Mouse (Mus musculus): ENCODE results near the gene Arhgap33. TPM values are rescaled to one million over a fixed set of nuclear protein-coding genes. Genes with fewer than 3 reads are reported as not detected.
A peak's percentile ranks its signal among the peaks of the same experiment; 100 is the strongest.
"Not testable (repeated sequence)": the region's sequence is repeated elsewhere in the genome, so short reads cannot be mapped to it uniquely, and the experiment has no call there.

The Arhgap33 gene
- polyA plus RNA-seq, 1 experiment from 2014 or later: 10.1 TPM

DNA sequence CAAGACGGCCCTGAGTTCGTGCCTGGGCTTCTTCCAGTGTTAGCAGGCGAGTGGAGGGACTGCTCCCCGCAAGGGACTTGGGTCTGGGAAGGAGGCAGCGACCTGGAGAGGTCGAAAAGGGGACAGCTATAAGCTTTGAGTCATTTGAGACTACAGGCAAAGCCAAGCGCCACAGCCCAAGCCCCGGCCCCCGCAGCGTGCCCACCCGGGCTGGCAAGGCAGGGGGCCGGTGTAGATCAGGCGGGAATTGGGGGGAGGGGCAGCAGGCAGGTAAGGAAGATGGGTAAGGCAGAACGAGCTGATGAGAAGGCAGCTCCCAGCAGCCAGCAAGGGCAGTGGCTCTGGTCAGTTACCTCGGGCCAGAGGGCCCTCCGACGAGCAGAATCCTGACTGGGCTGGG is 8.5 kb downstream of the Arhgap33 start:
- Histone ChIP-seq H3K27ac (ENCODE audit: poor library complexity, severe bottlenecking) (no peak overlapping the region), H3K27me3 (replicated peaks) (peaks cover 26% of the 10 kb centered on the region), H3K4me2 (peak overlapping the region; percentile 27), H3K4me3 (no peak overlapping the region), H3K9me3 (replicated peaks) (no peaks in the 10 kb centered on the region), H3K4me1 (replicated peaks) (peaks cover 12% of the 10 kb centered on the region), H3K36me3 (peaks cover 72% of the 10 kb centered on the region), H3K9ac (peak overlapping the region; percentile 15; the same call in 1 of the 2 replicates)
- WGBS: 22% methylated on average over 17 of the region's 17 CpGs
- no peak for ATAC-seq (ENCODE audit: insufficient number of reproducible peaks, low FRiP score)

DNA sequence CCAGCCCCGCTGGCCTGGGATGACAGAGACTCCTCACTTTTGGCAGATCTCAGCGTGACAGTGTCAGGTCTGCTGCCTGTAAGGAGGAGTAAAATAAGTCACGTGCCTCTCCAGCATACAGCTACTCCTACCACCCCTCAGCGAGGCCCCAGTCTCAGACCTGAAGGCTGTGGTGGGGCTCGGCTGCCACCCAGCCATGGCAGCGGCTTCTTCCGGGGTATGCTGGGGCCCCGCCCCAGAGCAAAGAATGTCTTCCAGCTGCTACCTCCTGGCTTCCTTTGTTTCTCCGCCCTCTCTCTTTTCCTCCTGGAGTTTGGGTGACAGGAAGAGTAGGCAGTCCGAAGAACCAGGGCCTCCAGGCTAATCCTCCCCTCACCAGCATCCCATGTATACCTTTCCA is 8.9 kb downstream of the Arhgap33 start:
- Histone ChIP-seq H3K4me2 (peak overlapping the region; percentile 27), H3K9me3 (replicated peaks) (no peaks in the 10 kb centered on the region), H3K36me3 (peaks cover 72% of the 10 kb centered on the region), H3K9ac (peak overlapping the region; percentile 15; the same call in 1 of the 2 replicates), H3K4me1 (replicated peaks) (peaks cover 12% of the 10 kb centered on the region), H3K27ac (ENCODE audit: poor library complexity, severe bottlenecking) (no peak overlapping the region), H3K4me3 (no peak overlapping the region), H3K27me3 (replicated peaks) (peaks cover 26% of the 10 kb centered on the region)
- no peak for ATAC-seq (ENCODE audit: insufficient number of reproducible peaks, low FRiP score)
- WGBS: 25% methylated on average over 10 of the region's 10 CpGs

DNA sequence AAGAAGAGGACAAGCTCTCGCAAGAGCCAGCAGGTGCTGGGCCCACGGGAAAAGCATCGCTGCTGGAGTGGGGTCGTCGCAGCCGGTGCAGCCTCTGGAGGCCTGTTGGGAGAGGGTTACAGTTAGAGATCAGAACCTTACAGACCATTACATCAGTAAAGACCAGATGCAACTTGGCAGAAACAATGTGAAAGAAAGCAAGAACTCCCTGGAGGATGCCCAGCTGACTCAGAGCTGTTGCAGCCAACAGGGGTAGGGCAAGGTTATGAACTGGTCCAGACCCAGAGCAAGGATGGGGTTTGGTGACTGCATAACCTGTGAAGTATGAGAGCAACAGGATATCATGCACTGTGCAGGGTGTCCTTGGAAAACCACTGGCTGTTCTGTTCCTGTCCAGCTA is 10.4 kb downstream of the Arhgap33 start:
- Histone ChIP-seq H3K9ac (no peak overlapping the region), H3K27me3 (replicated peaks) (peaks cover 22% of the 10 kb centered on the region), H3K4me1 (replicated peaks) (peaks cover 12% of the 10 kb centered on the region), H3K9me3 (replicated peaks) (no peaks in the 10 kb centered on the region), H3K27ac (ENCODE audit: poor library complexity, severe bottlenecking) (no peak overlapping the region), H3K36me3 (peaks cover 59% of the 10 kb centered on the region), H3K4me3 (no peak overlapping the region), H3K4me2 (no peak overlapping the region)
- no peak for ATAC-seq (ENCODE audit: insufficient number of reproducible peaks, low FRiP score)
- WGBS: 68% methylated on average over 6 of the region's 6 CpGs

DNA sequence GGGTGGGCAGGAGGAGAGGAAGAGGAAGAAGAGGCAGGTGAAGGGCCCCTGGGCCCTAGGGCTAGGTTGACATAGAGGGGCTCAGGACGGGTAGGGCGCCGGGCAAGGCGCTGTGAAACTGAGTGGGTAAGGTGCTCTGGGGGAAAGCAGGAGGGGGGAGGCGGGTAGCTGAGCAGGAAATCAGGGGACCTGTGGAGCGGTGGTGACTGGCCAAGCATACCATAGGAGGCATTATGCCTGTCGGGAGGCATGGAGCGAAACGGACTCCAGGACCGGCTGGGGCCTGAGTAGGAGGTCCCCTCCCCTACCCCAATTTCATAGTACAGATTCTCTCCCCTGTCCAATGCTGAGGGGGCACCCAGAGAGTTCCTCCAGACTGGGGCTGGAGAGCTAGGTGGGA is 12.0 kb downstream of the Arhgap33 start:
- ATAC-seq (ENCODE audit: insufficient number of reproducible peaks, low FRiP score): no peak
- H3K27me3 ChIP-seq (replicated peaks): peaks cover 30% of the 10 kb centered on the region
- H3K4me1 ChIP-seq (replicated peaks): peaks cover 12% of the 10 kb centered on the region
- no peak overlapping the region for H3K9ac ChIP-seq
- H3K4me2 ChIP-seq: no peak overlapping the region
- no peaks in the 10 kb centered on the region for H3K9me3 ChIP-seq (replicated peaks)
- 81% methylated on average over 10 of the region's 10 CpGs for WGBS
- H3K4me3 ChIP-seq: no peak overlapping the region
- no peak overlapping the region for H3K27ac ChIP-seq (ENCODE audit: poor library complexity, severe bottlenecking)
- peaks cover 43% of the 10 kb centered on the region for H3K36me3 ChIP-seq

- Histone ChIP-seq H3K4me2 (no peak overlapping the region), H3K27me3 (replicated peaks) (peaks cover 36% of the 10 kb centered on the region), H3K4me1 (replicated peaks) (peaks cover 2% of the 10 kb centered on the region; the same call in 1 of the 2 replicates), H3K9me3 (replicated peaks) (no peaks in the 10 kb centered on the region), H3K4me3 (no peak overlapping the region), H3K27ac (ENCODE audit: poor library complexity, severe bottlenecking) (no peak overlapping the region), H3K9ac (no peak overlapping the region), H3K36me3 (peaks cover 28% of the 10 kb centered on the region)
- 77% methylated on average over 5 of the region's 5 CpGs for WGBS
- ATAC-seq (ENCODE audit: insufficient number of reproducible peaks, low FRiP score): no peak
These were observed 14.0 kb downstream of the Arhgap33 start for GRCm38 (mm10) chr7:30520856-30521255.

- H3K36me3 ChIP-seq: peaks cover 24% of the 10 kb centered on the region
- WGBS: 81% methylated on average over 4 of the region's 4 CpGs
- H3K27me3 ChIP-seq (replicated peaks): peaks cover 41% of the 10 kb centered on the region
- H3K4me2 ChIP-seq: no peak overlapping the region
- H3K9ac ChIP-seq: no peak overlapping the region
- H3K9me3 ChIP-seq (replicated peaks): no peaks in the 10 kb centered on the region
- H3K4me1 ChIP-seq (replicated peaks): no peaks in the 10 kb centered on the region
- no peak overlapping the region for H3K4me3 ChIP-seq
- ATAC-seq (ENCODE audit: insufficient number of reproducible peaks, low FRiP score): no peak
- H3K27ac ChIP-seq (ENCODE audit: poor library complexity, severe bottlenecking): no peak overlapping the region
These were observed 14.5 kb downstream of the Arhgap33 start for GRCm38 (mm10) chr7:30520396-30520795.

GRCm38 (mm10) chr7:30518325-30518724 is 16.5 kb downstream of the Arhgap33 start:
- Histone ChIP-seq H3K4me1 (replicated peaks) (no peaks in the 10 kb centered on the region), H3K27me3 (replicated peaks) (peaks cover 40% of the 10 kb centered on the region), H3K9me3 (replicated peaks) (no peaks in the 10 kb centered on the region), H3K36me3 (peaks cover 5% of the 10 kb centered on the region), H3K9ac (no peak overlapping the region), H3K4me3 (no peak overlapping the region), H3K27ac (ENCODE audit: poor library complexity, severe bottlenecking) (no peak overlapping the region), H3K4me2 (no peak overlapping the region)
- ATAC-seq (ENCODE audit: insufficient number of reproducible peaks, low FRiP score): no peak
- 31% methylated on average over 8 of the region's 8 CpGs for WGBS

DNA sequence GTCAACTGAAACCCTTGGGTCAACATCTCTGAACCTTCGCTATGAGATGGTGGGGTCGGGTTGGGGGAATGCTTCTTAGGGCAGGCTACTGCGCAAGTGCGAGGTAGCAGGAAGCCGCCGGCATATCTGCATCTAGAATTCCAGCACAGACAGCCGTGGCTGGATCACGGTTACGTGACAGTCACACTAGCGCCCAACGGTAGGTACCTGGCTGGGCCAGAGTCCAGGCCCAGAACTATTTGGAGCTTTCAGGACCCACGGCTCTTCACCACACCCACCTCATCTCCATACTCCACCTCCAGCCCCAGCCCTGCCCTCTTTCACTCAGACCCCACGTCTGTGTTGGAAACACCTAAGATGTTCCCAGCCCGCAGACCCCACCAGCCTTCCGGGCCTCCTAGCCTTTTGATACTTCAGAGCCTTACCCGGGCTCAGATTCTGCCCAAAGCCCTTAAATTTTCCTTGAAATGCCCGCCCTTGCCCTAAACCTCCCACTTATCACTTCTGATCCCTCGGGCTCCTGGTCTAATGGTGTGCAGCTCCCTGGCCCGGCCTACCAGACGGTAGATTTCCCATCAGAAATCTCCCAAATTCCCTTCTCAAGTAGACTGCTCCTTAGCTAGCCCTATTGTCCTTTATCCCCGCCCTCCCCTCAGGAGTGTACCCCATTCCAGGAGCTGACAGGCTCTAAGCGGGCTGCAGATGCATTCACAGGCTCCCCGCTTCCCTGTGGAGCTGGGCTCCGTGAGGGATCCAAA is 19.7 kb downstream of the Arhgap33 start:
- peaks cover 36% of the 10 kb centered on the region for H3K27me3 ChIP-seq (replicated peaks)
- H3K27ac ChIP-seq (ENCODE audit: poor library complexity, severe bottlenecking): no peak overlapping the region
- H3K9me3 ChIP-seq (replicated peaks): no peaks in the 10 kb centered on the region
- ATAC-seq (ENCODE audit: insufficient number of reproducible peaks, low FRiP score): no peak
- H3K4me2 ChIP-seq: peak overlapping the region; percentile 35; the same call in 1 of the 2 replicates
- WGBS: 53% methylated on average over 24 of the region's 24 CpGs
- H3K4me3 ChIP-seq: no peak overlapping the region
- H3K36me3 ChIP-seq: no peaks in the 10 kb centered on the region
- H3K9ac ChIP-seq: no peak overlapping the region
- no peaks in the 10 kb centered on the region for H3K4me1 ChIP-seq (replicated peaks)

DNA sequence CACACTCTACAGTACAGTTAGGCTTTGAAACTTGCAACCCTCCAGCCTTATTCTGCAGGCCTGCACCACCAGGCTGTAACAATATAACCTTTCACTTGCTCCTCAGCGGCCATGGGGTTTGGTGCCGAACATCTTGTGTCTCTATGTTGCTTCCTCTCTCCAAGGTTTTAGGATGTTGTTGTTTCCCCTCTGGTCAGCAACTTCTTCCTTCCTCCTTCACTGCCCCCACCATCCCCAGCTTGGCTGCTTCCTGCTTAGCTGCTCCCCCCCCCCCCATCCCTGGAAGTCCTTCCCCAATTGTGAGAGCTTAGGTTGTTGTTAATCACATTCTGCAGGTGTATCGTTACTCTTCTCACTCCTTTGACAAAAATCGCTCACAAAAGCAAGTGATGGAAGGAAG is 26.8 kb downstream of the Arhgap33 start:
- H3K4me1 ChIP-seq (replicated peaks): no peaks in the 10 kb centered on the region
- no peak for ATAC-seq (ENCODE audit: insufficient number of reproducible peaks, low FRiP score)

GRCm38 (mm10) chr7:30501159-30501558 is 33.7 kb downstream of the Arhgap33 start:
- H3K36me3 ChIP-seq; H3K9ac ChIP-seq; H3K27me3 ChIP-seq (replicated peaks); H3K4me1 ChIP-seq (replicated peaks); H3K9me3 ChIP-seq (replicated peaks); H3K27ac ChIP-seq (ENCODE audit: poor library complexity, severe bottlenecking); H3K4me2 ChIP-seq; ATAC-seq (ENCODE audit: insufficient number of reproducible peaks, low FRiP score); H3K4me3 ChIP-seq: not testable (repeated sequence)
- WGBS: 68% methylated on average over 5 of the region's 5 CpGs

More for the DNA sequence above, 26.8 kb downstream of the Arhgap33 start:
- no peak overlapping the region for H3K9ac ChIP-seq
- H3K27ac ChIP-seq (ENCODE audit: poor library complexity, severe bottlenecking): no peak overlapping the region
- H3K4me3 ChIP-seq: no peak overlapping the region
- no peaks in the 10 kb centered on the region for H3K9me3 ChIP-seq (replicated peaks)
- WGBS: 59% methylated on average over 4 of the region's 4 CpGs
- no peaks in the 10 kb centered on the region for H3K36me3 ChIP-seq
- H3K27me3 ChIP-seq (replicated peaks): peaks cover 6% of the 10 kb centered on the region; the same call in 1 of the 2 replicates
- H3K4me2 ChIP-seq: no peak overlapping the region

- H3K4me3 ChIP-seq: not testable (repeated sequence)
- peaks cover 28% of the 10 kb centered on the region for H3K27me3 ChIP-seq (replicated peaks)
- WGBS: 46% methylated on average over 5 of the region's 5 CpGs
These were observed 39.3 kb downstream of the Arhgap33 start for GRCm38 (mm10) chr7:30495506-30496042.

More at GRCm38 (mm10) chr7:30495506-30496042, 39.3 kb downstream of the Arhgap33 start:
- ATAC-seq (ENCODE audit: insufficient number of reproducible peaks, low FRiP score); H3K4me2 ChIP-seq; H3K9me3 ChIP-seq (replicated peaks); H3K4me1 ChIP-seq (replicated peaks); H3K36me3 ChIP-seq; H3K9ac ChIP-seq; H3K27ac ChIP-seq (ENCODE audit: poor library complexity, severe bottlenecking): not testable (repeated sequence)
